ENCODE assay signal across 34 mouse cellular contexts in the genomic region with DNA sequence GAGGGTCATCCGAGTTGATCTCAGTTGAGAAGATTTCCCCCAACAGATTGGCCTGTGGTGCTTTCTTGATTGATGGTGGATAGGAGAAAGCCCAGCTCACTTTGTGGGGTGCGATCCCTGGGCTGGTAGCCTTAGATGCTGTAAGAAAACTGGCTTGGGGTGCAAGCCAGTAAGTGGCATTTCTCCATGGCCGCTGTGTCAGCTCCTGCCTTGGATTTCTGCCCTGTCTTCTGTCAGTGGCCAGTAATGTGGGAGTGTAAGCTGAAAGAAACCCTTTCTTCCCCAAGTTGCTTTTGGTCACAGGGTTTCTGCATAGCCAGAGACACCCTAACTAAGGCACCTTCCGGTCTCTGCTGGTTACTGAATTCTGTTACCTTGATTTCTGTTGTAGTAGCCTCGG. TPM values are rescaled to one million over a fixed set of nuclear protein-coding genes. Genes with fewer than 3 reads are reported as not detected.
"Had no signal": no experiment of that assay in that cellular context is flagged by ENCODE, and none has a peak within 500 bp of the region (broad histone marks: within the 10 kb centered on the region; RNA-seq: fewer than 3 reads in every experiment).

No protein-coding gene starts in this region.

- H3K27ac ChIP-seq: heart, embryonic 10.5 days; hindbrain, embryonic 10.5 days; hindbrain, embryonic 12.5 days; hindbrain, embryonic 15.5 days; intestine, embryonic 15.5 days; left cerebral cortex, adult 2 months; limb, embryonic 13.5 days; limb, embryonic 15.5 days; liver, embryonic 12.5 days; liver, embryonic 14.5 days had no signal

- DNase-seq: gastrocnemius, postnatal 25 days; heart, adult 18-20 months; heart, postnatal 10 days; heart, postnatal 4 days; kidney, adult 18-20 months; kidney, adult 8-10 months; kidney, postnatal 14 days; kidney, postnatal 36 days; layer of hippocampus, adult 9-11 months had no signal

- H3K27me3 ChIP-seq: hindbrain, embryonic 12.5 days; hindbrain, embryonic 15.5 days; intestine, embryonic 15.5 days; limb, embryonic 13.5 days; limb, embryonic 15.5 days had no signal

- H3K36me3 ChIP-seq: heart, embryonic 10.5 days; heart, embryonic 12.5 days; hindbrain, embryonic 10.5 days; hindbrain, embryonic 12.5 days; hindbrain, embryonic 15.5 days; intestine, embryonic 15.5 days; limb, embryonic 13.5 days; limb, embryonic 15.5 days; liver, embryonic 12.5 days had no signal

- H3K9me3 ChIP-seq: heart, embryonic 10.5 days; heart, embryonic 12.5 days; hindbrain, embryonic 10.5 days; hindbrain, embryonic 12.5 days; hindbrain, embryonic 15.5 days; intestine, embryonic 15.5 days; limb, embryonic 13.5 days; limb, embryonic 15.5 days; liver, embryonic 12.5 days had no signal

- H3K4me1 ChIP-seq: intestine, embryonic 15.5 days; limb, embryonic 13.5 days; limb, embryonic 15.5 days; liver, embryonic 12.5 days had no signal

- H3K4me3 ChIP-seq: heart, embryonic 10.5 days; heart, embryonic 12.5 days; hindbrain, embryonic 10.5 days; hindbrain, embryonic 12.5 days; hindbrain, embryonic 15.5 days; intestine, embryonic 15.5 days; left cerebral cortex, adult 2 months; limb, embryonic 13.5 days; limb, embryonic 15.5 days; liver, embryonic 12.5 days had no signal

- H3K4me2 ChIP-seq: heart, embryonic 12.5 days; hindbrain, embryonic 12.5 days; hindbrain, embryonic 15.5 days; intestine, embryonic 15.5 days; limb, embryonic 13.5 days; limb, embryonic 15.5 days; liver, embryonic 12.5 days had no signal

- ATAC-seq: forebrain, embryonic 16.5 days; inflammation-experienced regulatory T-cells, adult 6 months; intestine, embryonic 15.5 days; intestine, postnatal 0 days; liver, embryonic 12.5 days had no signal

- H3K9ac ChIP-seq: heart, embryonic 12.5 days; hindbrain, embryonic 12.5 days; hindbrain, embryonic 15.5 days; intestine, embryonic 15.5 days; limb, embryonic 13.5 days; limb, embryonic 15.5 days; liver, embryonic 12.5 days; liver, embryonic 14.5 days had no signal

RNA-seq across cellular contexts. Expression of a gene that starts 9.5 kb away (rescaled TPM):
- total RNA-seq: granulocyte monocyte progenitor cell, adult 5-6 weeks; heart, adult 18-20 months; heart, adult 8-10 months; heart, postnatal 10 days; heart, postnatal 25 days; liver, adult 2 months had no signal
- polyA plus RNA-seq: inflammation-experienced regulatory T-cells, adult 6 months had no signal

RNA-seq across cellular contexts. Expression of a gene that starts 45.5 kb away (rescaled TPM):
- total RNA-seq: gastrocnemius, adult 8-10 months; gastrocnemius, postnatal 25 days; gastrocnemius, postnatal 4 days; granulocyte monocyte progenitor cell, adult 5-6 weeks; heart, adult 18-20 months; heart, adult 8-10 months; heart, postnatal 10 days; heart, postnatal 25 days; heart, postnatal 4 days; liver, adult 2 months had no signal
- polyA plus RNA-seq: forebrain, embryonic 16.5 days; heart, embryonic 10.5 days; heart, embryonic 12.5 days; heart, embryonic 14.5 days; heart, embryonic 16.5 days; hindbrain, embryonic 10.5 days; inflammation-experienced regulatory T-cells, adult 6 months; kidney, embryonic 14.5 days; kidney, embryonic 16.5 days; limb, embryonic 11.5 days; limb, embryonic 15.5 days; liver, adult 2 months; liver, embryonic 12.5 days had no signal
